Mouse (Mus musculus): ENCODE measurements around the gene Clpsl2. TPM values are rescaled to one million over a fixed set of nuclear protein-coding genes. Genes with fewer than 3 reads are reported as not detected.
A peak's percentile ranks its signal among the peaks of the same experiment; 100 is the strongest.
"Not testable (repeated sequence)": the region's sequence is repeated elsewhere in the genome, so short reads cannot be mapped to it uniquely, and the experiment has no call there.

Clpsl2 gene
- total RNA-seq, 2 experiments from 2014 or later: not detected

GRCm38 (mm10) chr17:28553040-28553793 lies 4.0 kb downstream of the Clpsl2 start:
- intact Hi-C loops (cut with DNase I): no loop called here
- peak; percentile 35 for DNase-seq (ENCODE audit: low spot score)

DNA sequence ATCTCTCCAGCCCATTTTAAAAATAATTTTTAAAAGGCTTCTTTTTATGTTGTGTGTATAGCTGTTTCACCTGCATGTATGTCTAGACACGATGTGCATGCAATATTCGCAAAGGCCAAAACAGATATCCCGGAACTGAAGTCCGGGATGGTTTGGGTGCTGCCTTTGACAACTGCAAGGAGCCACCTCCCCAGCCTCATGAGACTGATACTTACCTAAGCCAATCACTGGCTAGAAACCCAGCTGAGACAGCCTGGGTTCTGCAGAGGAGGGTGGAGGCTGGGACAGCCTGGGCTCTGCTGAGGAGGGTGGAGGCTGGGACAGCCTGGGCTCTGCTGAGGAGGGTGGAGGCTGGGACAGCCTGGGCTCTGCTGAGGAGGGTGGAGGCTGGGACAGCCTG lies 4.8 kb downstream of the Clpsl2 start:
- DNase-seq (ENCODE audit: low spot score); intact Hi-C loops (cut with DNase I): not testable (repeated sequence)

DNA sequence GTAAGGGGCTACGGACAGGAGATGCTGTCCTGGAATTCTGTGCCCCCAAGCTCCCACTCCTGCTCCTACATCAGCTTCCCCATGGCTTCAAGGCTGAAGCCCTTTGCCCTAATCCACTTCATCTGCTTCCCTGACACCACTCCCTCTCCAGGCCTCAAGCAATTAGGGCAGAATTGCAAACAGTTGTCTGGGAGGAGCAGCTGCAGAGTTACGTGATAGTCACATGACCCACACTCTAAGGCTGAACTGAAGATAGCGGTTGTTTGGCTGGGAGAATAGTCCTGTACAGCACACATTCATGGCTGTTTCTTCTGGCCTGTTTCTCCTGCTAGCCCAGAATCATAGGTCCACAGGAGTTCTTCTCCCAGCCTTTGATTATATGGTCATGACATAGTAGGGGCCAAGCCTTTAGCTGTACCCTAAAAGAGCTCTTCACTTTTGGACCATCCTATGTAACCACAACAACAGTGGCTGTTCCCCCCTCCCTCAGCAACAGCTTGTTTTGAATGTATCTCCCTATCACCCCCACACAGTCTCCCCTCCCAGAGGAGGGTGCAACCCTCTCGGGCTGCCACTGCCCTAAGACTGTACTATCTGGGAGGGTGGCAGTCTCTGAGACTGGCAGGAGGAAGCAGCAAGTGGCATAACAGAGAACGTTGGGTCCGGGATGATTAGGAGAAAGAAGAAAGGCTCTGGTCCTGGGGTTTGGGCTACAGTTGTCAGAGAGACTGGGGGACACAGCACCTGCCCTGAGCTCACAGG lies 7.6 kb downstream of the Clpsl2 start:
- no peak for DNase-seq (ENCODE audit: low spot score)
- intact Hi-C loops (cut with DNase I): no loop called here

GRCm38 (mm10) chr17:28557772-28558171 lies 8.6 kb downstream of the Clpsl2 start:
- intact Hi-C loops (cut with DNase I): no loop called here
- DNase-seq (ENCODE audit: low spot score): no peak

DNA sequence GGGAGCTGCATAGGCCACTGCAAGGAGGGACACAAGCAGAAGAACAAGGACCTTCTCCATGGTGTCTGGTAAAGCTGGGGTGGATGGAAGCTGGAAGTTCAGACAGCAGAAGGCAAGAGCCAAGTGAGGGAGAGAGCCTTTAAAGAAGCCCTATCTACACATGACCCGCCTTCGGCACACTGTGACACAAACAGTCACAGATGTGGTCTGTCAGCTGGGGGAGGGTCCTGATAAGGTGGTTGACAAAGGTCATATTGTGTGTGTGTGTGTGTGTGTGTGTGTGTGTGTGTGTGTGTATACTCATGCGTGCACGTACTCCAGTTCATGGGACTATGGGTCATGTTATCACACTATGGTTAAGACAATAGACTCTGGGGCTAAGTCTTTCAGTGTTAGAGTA lies 11.4 kb downstream of the Clpsl2 start, which contains the start of gene Clps:
Clps (minus strand) TSS at position 169 of the 400 bp plus-strand sequence.
- no peak for DNase-seq (ENCODE audit: low spot score)
- intact Hi-C loops (cut with DNase I): no loop called here

DNA sequence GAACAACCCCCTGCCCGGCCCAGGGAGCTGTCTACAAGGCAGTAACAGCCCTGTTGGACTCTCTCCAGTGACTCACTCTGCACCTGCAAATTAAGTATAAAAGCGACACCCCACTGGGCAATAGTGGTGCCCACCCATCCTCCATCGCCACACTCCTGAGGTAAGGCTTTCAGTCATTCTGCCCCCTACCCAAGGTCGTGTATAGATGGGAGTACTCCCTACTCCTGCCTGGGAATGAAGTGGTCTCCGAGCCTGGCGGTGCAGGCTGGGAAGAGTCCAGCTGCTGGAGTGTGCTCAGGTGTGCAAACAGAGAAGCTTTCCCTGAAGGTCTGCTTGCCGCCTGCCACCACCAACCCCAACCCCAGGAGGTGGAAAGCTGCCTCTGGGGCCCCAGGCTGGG lies 12.4 kb downstream of the Clpsl2 start:
- intact Hi-C loops (cut with DNase I): no loop called here
- no peak for DNase-seq (ENCODE audit: low spot score)

DNA sequence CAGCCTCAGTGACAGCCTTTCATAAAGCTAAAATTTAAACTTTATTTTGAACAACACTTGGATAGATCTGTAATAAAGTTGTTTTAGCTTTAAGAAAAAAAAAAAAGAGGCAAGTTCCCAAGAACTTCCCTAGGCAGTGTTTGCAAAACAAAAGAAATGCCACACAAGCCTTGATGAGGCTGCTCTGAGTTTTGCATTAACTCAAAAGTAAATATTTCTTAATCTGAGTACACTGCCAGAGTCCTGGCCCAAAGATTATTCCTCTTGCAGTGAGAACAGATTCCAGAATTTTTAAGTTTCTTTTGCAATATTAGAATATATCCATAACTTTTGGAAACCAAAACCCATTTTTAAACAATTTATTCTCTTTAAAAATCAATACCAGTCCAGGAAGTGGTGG lies 16.0 kb downstream of the Clpsl2 start:
- no peak for DNase-seq (ENCODE audit: low spot score)
- intact Hi-C loops (cut with DNase I): no loop called here

- intact Hi-C loops (cut with DNase I): no loop called here
- DNase-seq (ENCODE audit: low spot score): no peak
Observed at GRCm38 (mm10) chr17:28567541-28567940, 18.3 kb downstream of the Clpsl2 start.

- no peak for DNase-seq (ENCODE audit: low spot score)
- intact Hi-C loops (cut with DNase I): no loop called here
Observed at GRCm38 (mm10) chr17:28571868-28572267, 22.7 kb downstream of the Clpsl2 start.

GRCm38 (mm10) chr17:28572521-28572920 lies 23.3 kb downstream of the Clpsl2 start:
- DNase-seq (ENCODE audit: low spot score): no peak
- intact Hi-C loops (cut with DNase I): no loop called here

- intact Hi-C loops (cut with DNase I): no loop called here
- no peak for DNase-seq (ENCODE audit: low spot score)
Observed at GRCm38 (mm10) chr17:28572941-28573340, 23.7 kb downstream of the Clpsl2 start.

DNA sequence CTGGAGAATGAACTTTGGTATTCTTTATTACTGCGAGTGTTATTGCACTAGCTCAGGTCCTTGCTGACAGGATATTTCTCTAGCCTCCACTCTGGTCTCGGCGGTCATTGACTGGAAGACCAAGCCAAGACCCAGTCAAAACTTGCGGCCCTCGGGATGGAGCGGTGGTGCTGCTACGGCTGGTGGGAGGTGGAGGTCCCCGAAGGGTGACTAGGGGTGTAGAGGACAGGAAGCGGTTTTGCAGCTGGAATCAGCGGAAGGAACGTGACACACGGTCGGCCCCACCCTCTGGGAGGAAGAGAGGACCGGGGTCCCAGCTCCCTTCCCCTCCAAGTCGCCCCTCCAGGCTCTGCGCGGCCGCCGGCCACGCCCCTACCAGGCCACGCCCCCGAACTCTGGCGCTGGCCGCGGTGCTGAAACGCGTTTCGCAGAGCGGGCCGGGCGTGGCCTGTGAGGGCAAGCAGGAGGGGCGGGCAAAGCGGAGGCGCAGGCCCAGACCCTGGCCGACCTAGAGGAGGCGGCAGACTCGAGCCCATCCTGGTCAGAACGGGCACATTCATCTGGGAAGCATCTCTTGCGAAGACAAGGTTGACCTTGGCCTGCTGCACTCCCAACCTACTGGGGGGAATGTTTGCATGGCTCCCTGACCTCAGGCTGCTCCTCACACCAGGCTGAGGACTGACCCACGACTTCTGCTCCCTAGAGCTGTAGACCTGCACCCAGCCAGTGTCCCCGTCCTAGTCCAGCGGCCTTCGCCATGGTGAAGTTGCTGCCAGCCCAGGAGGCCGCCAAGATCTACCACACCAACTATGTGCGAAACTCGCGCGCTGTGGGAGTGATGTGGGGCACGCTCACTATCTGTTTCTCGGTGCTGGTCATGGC lies 26.3 kb downstream of the Clpsl2 start, which contains the start of gene Lhfpl5:
Lhfpl5 (plus strand) TSS at position 398 of the 882 bp plus-strand sequence.
- intact Hi-C loops (cut with DNase I): no loop called here
- no peak for DNase-seq (ENCODE audit: low spot score)

DNA sequence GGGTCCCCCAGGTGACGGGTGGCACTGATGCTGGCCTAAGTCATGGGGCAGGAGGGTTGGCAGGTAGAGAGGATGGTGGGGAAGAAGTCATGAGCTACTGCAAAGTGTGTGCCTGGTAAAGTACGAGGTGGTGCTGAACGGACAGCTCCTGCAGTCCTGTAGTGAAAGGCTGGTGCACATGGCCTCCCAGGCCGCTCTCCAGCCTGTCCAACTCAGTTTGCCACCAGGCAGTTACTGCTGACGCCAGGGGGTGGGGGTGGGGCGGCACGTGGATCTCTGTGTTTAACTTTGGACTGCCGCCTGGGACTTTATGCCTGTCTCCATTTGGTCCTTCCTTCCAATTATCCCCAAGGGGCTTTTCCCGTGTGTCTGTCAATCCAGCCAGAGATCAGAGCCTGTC lies 31.2 kb downstream of the Clpsl2 start:
- intact Hi-C loops (cut with DNase I): no loop called here
- no peak for DNase-seq (ENCODE audit: low spot score)

GRCm38 (mm10) chr17:28581056-28581455 lies 31.8 kb downstream of the Clpsl2 start:
- intact Hi-C loops (cut with DNase I): no loop called here
- no peak for DNase-seq (ENCODE audit: low spot score)

- intact Hi-C loops (cut with DNase I): no loop called here
- DNase-seq (ENCODE audit: low spot score): no peak
Observed at GRCm38 (mm10) chr17:28586509-28586908, 37.3 kb downstream of the Clpsl2 start.

DNA sequence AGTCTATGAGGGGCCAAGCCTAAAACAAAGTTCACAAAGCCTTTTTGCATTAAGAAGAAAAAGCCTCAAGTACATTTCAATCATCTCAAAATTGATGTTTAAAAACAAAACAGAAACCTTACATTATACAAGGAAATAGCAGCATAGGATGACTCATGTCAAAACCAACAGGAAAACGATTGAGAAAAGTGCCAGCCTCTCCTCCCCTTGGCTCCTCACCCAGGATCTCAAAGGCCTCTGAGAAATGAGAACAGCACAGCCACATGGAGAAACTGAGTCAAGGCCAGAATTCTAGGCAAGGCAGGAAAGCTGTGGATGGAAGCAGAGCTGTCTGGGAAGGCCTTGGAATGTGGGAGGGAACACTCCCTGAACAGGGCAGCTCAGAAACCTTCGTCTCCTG lies 39.4 kb downstream of the Clpsl2 start:
- intact Hi-C loops (cut with DNase I): no loop called here
- no peak for DNase-seq (ENCODE audit: low spot score)

GRCm38 (mm10) chr17:28590596-28590995 lies 41.4 kb downstream of the Clpsl2 start:
- DNase-seq (ENCODE audit: low spot score): no peak
- intact Hi-C loops (cut with DNase I): no loop called here

GRCm38 (mm10) chr17:28591476-28591875 lies 42.3 kb downstream of the Clpsl2 start:
- no peak for DNase-seq (ENCODE audit: low spot score)
- intact Hi-C loops (cut with DNase I): no loop called here

DNA sequence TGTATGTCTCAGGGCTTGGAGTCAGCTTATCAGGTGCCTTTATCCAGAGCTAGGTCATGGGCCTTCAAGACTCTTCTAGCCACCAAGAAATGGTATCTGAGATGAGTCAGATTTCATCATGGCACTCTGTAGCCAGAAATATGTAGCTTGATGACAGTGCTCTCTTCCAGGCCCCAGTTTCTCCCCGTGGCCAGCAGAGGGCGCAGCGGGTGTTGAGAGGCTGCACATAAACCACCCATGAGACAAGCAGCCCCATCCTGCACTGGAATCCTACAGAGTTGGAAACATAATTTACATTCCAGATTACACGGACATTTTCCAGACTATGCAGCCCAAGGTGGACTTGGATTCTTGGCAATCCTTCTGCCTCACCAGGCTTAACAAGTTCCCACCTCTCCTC lies 43.8 kb downstream of the Clpsl2 start:
- intact Hi-C loops (cut with DNase I): no loop called here
- DNase-seq (ENCODE audit: low spot score): no peak

DNA sequence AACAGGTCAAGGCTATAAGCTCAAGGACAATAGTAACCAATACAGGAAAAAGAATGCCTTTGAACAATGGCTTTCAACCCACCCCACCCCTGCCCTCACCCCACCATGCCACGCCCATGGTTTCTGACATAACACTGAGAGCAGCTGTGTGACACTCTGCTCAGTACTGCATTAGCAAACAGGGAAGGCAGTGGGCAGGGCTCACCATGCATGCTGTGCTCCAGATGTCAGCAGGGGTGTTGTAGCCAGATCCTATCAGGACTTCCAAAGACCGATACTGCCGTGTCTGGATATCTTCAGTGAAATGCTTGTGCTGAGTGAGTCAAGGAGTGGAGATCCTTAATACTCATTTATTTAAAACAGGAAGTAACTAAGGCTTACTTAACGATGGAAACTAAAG lies 44.8 kb downstream of the Clpsl2 start:
- intact Hi-C loops (cut with DNase I): no loop called here

More for the DNA sequence above, 44.8 kb downstream of the Clpsl2 start:
- DNase-seq (ENCODE audit: low spot score): no peak
